Mouse (Mus musculus) heart, adult 11 months (tissue): Measurements from ENCODE around the gene Slc25a21.

ENCODE experiments used
- DNase-seq: peaks from one replicate; pipeline ENCODE4 v3.0.0; 2022

Gene Slc25a21

GRCm38 (mm10) chr12:57016324-57016723 is 180.9 kb downstream of the Slc25a21 start:
- no peak for DNase-seq

GRCm38 (mm10) chr12:57009010-57009409 is 188.3 kb downstream of the Slc25a21 start:
- DNase-seq = no peak

GRCm38 (mm10) chr12:56986049-56986448 is 211.2 kb downstream of the Slc25a21 start:
- peak; percentile 63 for DNase-seq

- DNase-seq = peak; percentile 70
Observed at GRCm38 (mm10) chr12:56982066-56982626, 215.1 kb downstream of the Slc25a21 start.

GRCm38 (mm10) chr12:56975256-56975655 is 222.0 kb downstream of the Slc25a21 start:
- DNase-seq = peak; percentile 34

- no peak for DNase-seq
Observed at GRCm38 (mm10) chr12:56963236-56963635, 234.0 kb downstream of the Slc25a21 start.

- peak; percentile 35 for DNase-seq
Observed at GRCm38 (mm10) chr12:56959230-56960051, 237.8 kb downstream of the Slc25a21 start.

- no peak for DNase-seq
Observed at GRCm38 (mm10) chr12:56958244-56958643, 239.0 kb downstream of the Slc25a21 start.

- no peak for DNase-seq
Observed at GRCm38 (mm10) chr12:56951749-56952657, 245.3 kb downstream of the Slc25a21 start.

GRCm38 (mm10) chr12:56944265-56944664 is 253.0 kb downstream of the Slc25a21 start:
- no peak for DNase-seq

- DNase-seq = no peak
Observed at GRCm38 (mm10) chr12:56940861-56941260, 256.4 kb downstream of the Slc25a21 start.

- DNase-seq = no peak
Observed at GRCm38 (mm10) chr12:56918145-56918544, 279.1 kb downstream of the Slc25a21 start.

GRCm38 (mm10) chr12:56906476-56906875 is 290.8 kb downstream of the Slc25a21 start:
- DNase-seq = no peak

- DNase-seq = no peak
Observed at GRCm38 (mm10) chr12:56905652-56906305, 291.5 kb downstream of the Slc25a21 start.

- no peak for DNase-seq
Observed at GRCm38 (mm10) chr12:56905222-56905621, 292.1 kb downstream of the Slc25a21 start.

- no peak for DNase-seq
Observed at GRCm38 (mm10) chr12:56902774-56903456, 294.4 kb downstream of the Slc25a21 start.

- DNase-seq = peak; percentile 45
Observed at GRCm38 (mm10) chr12:56897976-56898375, 299.3 kb downstream of the Slc25a21 start.

GRCm38 (mm10) chr12:56897221-56897937 is 299.9 kb downstream of the Slc25a21 start:
- peak; percentile 77 for DNase-seq

GRCm38 (mm10) chr12:56894963-56895362 is 302.3 kb downstream of the Slc25a21 start:
- DNase-seq = no peak

GRCm38 (mm10) chr12:56890891-56891726 is 306.2 kb downstream of the Slc25a21 start:
- DNase-seq = no peak
